Mouse (Mus musculus): ENCODE data around the gene Rassf5.
"Not testable (repeated sequence)": the region's sequence is repeated elsewhere in the genome, so short reads cannot be mapped to it uniquely, and the experiment has no call there.

Rassf5 gene

GRCm38 (mm10) chr1:131259632-131260308 lies 14.7 kb upstream of the Rassf5 start:
- no peak for DNase-seq (ENCODE audit: low read depth, low spot score)

DNA sequence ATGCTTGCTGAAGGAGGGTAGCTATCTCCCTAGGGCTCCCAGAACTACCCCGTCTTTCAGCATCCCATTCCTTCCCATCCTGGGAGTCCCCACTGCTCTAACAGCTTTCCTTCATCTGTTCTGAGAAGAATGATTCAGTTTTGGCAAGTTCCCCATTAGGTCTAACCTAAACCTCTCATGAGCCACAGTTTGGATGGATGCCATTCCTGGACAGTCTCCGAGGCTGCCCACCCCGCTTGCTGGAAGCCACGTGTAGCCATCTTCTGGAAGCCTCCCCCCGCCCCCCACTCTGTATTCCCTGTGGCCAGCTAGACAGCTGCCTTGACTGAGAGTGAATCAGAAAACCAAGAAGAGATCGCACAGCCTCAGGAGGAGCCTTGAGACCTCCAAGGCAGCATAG lies 12.2 kb upstream of the Rassf5 start:
- DNase-seq (ENCODE audit: low read depth, low spot score), result no peak

DNA sequence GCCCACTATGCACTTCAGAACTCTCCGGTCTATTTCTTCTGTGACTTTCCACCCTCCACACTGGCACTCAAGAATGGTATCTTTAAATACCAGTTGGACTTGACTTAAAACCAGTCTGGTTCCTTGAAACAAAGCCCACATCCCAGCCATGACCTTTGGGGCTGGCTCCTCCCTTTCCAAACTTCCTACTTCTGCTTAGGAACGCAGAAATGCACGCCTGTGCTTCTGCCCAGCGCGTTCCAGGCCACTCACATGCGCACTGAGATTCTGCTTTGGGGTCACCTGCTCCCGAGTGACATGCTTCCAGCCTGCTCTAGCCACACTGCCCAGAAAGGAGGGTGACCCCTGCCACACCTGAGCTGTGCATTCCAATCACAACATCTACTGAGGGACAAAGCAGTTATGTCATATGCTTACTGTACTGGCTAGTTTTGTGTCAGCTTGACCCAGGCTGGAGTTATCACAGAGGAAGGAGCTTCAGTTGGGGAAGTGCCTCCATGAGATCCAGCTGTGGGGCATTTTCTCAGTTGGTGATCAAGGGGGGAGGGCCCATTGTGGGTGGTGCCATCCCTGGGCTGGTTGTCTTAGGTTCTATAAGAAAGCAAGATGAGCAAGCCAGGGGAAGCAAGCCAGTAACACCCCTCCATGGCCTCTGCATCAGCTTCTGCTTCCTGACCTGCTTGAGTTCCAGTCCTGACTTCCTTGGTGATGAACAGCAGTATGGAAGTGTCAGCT lies 7.6 kb upstream of the Rassf5 start:
- not testable (repeated sequence) for DNase-seq (ENCODE audit: low read depth, low spot score)

DNA sequence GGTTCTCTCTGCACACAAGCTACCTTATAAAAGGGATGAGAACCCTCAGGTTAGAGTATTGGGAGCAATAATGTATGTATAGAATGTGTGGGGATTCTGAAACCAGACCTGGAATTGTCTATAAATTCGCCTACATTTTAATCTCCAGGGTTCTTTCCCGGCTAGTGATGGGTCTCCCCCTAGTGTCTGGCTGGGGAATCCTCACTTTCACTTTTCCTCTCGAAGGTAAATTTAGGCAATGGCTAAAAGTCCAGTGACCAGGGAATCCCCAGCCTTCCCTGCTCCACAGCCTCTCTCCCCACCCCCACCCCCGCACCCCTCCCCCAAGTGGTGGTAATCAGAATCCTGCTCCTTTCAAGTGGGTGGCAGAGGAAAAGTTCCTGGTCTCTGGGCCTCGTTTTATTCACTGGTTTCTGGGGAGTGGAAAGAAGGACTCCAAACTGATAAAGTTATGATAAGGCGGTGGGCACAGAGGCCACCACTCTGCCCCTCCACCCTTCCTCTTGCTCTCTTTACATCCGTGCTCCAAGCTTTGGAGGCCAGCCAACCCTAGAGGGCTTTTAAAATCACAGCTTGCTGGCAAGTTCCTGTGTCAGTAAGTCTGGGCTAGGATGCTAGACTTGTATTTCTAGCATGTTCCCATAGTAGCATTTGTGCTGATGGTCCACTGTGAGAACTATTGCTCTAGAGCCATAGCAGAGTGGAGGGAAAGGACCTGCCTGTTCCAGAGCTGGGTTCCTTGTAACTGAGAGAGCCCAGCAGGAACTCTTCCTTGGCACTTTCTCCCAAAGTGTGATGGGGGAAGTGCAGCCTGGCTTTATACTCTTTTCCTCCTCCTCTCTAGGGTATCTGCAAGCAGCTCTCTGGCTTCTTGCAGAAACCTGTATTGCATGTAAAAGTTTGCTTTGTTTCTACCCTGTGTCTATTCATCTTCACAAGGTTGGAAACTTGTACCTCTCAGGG lies 1.7 kb upstream of the Rassf5 start:
- peak; percentile 65 for DNase-seq (ENCODE audit: low read depth, low spot score)

GRCm38 (mm10) chr1:131245926-131246325 lies 868 bp upstream of the Rassf5 start:
- DNase-seq (ENCODE audit: low read depth, low spot score), result peak; percentile 72

DNA sequence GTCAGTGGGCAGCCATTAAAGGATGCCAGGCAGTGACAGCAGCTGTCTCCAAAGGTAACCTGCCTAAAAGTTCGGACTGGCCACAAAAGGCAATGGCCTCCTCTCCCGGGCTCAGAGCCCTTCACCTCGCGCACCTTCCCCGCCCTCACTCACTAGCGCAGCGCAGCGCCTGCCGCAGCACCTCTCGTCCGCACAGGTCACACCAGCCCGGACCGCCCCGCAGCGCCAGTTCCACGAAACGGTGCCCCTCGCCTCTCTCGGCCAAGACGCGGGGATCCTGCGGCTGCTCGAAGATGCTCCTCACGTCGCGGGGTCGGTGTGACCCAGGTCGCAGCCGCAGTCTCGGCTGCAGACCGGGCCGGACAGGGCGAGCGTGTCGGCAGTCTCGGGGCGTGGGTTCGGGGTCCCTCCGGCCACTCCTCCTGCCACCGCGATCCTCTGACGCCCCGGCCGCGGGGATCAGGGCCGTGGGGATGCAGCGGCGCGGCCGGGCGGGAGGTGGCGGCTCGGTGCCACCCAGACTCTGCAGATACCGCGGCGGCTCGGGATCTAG lies 446 bp downstream of the Rassf5 start:
- DNase-seq (ENCODE audit: low read depth, low spot score), result no peak

DNA sequence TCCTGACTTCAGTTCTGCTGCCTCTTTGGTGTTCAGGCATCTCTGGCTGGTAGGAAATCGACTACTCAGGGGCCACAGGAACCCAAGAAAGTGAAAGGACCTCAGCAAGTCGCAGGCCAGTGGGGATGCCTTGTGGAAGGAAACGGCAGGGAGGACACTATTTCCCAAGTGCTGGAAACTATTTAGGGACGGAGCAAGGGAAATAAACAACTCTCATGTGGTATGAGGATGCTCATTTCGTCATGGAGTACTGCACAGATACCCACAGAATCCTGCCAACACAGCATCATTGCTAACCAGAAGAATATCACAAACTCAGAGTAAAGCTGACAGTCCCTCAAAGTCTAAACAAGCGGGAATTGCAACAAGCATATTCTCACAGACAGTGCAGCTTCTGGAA lies 2.1 kb downstream of the Rassf5 start:
- DNase-seq (ENCODE audit: low read depth, low spot score), result no peak

- no peak for DNase-seq (ENCODE audit: low read depth, low spot score)
Measured at GRCm38 (mm10) chr1:131239576-131240193, 5.4 kb downstream of the Rassf5 start.

DNA sequence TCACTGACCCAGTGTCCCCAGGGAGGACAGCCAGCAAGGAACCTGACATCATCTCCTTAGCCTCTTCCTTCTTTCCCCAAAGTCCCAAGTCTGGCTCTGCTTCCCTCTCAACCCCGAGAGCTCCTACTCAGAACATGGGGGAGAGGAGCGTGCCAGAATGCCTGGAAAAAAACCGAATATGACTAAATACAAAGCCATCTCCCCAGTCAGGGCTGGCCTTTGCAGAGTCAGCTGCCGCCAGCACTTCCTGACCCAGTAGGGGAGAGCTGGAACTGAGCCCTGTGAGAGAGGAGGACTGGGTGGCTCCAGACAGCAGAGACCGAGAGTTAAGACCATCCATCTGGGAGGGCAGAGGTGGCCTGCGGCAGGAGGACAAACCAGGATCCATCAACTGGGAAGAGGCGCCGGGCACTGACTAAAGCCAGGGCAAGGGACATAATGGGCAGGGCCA lies 6.1 kb downstream of the Rassf5 start:
- DNase-seq (ENCODE audit: low read depth, low spot score), result no peak

- DNase-seq (ENCODE audit: low read depth, low spot score), result no peak
Measured at GRCm38 (mm10) chr1:131236077-131236476, 9.0 kb downstream of the Rassf5 start.

GRCm38 (mm10) chr1:131233527-131233926 lies 11.5 kb downstream of the Rassf5 start:
- no peak for DNase-seq (ENCODE audit: low read depth, low spot score)

DNA sequence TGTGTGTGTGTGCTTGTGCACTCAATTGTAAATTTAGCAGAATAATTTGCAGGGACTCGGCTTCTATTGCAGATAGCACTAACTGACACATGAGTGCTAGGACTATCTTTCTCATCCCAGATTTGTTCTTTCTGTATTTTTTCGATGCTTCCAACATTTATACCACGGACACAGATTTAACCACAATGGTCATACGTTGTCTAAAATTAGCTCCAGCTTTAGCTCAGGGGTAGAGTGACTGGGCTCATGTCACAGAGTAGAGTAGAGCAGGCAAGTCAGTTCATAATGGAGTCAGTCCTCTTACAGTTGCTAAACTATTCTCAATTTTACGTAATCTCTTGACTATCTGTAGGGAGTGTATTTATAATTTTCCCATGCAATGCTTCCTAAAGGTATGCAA lies 16.4 kb downstream of the Rassf5 start:
- no peak for DNase-seq (ENCODE audit: low read depth, low spot score)

- DNase-seq (ENCODE audit: low read depth, low spot score), result no peak
Measured at GRCm38 (mm10) chr1:131228225-131228624, 16.8 kb downstream of the Rassf5 start.

GRCm38 (mm10) chr1:131224848-131225471 lies 20.1 kb downstream of the Rassf5 start:
- DNase-seq (ENCODE audit: low read depth, low spot score), result no peak

GRCm38 (mm10) chr1:131223345-131223744 lies 21.7 kb downstream of the Rassf5 start:
- no peak for DNase-seq (ENCODE audit: low read depth, low spot score)

DNA sequence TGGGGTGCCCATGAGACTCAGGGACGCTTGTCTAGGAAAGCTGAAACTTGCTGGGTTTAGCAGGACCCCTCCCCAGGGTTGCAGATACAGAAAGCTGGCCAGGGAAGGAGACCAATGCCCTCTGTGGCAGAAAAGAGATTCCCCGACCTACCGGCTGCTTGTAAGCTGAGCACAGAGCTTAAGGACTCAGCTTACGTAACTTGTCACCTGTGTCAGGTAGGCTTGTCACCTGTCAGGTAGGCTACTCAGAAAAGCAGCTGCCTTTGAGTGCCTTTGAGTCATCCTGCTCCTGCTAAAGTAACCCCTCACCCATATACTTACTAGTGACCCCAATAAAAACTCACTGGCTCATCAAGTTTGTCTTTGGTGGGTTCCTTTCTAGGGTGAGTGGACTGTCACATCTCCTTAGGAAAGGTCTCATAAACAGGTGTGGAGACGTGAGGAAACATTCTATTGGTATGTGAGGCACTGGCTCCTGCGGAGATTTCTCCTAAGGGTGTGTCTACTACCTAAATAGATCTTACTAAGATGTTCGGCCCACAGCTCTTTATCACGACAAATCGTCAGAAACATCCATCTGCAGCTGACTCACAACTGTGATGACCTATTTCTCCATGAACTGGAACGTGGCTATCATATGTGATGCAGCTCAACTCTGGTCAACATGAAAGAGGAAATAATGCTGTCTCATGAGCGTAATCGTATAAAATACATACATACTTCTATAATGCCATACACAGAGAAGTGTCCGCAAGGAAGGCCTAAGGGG lies 23.1 kb downstream of the Rassf5 start:
- DNase-seq (ENCODE audit: low read depth, low spot score), result no peak

DNA sequence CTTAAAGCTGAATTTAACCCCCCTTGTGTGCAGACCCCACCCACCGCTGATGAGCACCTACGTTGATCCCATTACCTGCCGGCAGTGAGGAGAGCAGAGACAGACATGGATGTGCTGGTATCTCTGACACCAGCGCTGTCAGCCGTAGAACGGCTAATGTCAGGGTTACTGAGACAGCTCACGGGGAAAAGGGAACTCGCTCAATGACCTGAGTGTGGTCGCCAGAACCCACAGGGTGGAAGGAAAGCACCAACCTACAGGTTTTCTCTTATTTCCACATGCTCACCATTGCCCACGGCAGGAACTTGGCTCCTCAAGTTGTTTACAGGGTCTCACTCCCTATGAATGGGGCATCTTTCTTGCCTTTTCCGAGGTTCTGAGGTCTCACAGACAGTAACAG lies 26.1 kb downstream of the Rassf5 start:
- no peak for DNase-seq (ENCODE audit: low read depth, low spot score)

- DNase-seq (ENCODE audit: low read depth, low spot score), result no peak
Measured at GRCm38 (mm10) chr1:131213361-131213760, 31.7 kb downstream of the Rassf5 start.

DNA sequence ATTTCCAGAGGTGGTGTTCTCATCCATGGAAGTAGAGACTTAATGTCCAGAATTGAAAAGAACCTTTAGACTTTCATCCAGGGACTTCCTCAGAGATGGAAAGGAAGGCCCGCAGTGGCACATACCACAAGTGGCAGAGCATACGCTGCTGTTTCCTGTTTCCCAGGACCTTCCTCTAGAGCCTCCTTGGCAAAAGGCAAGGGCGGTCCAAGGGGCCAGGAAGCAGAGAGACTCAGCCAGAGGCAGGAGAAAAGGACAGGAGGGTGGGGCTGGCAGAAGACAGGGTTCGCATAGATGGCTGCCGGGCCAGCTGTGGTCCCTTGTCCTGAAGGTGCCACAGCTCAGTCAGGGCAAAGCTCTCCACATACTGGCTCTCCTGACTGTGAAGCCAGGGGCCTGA lies 32.1 kb downstream of the Rassf5 start:
- no peak for DNase-seq (ENCODE audit: low read depth, low spot score)

- DNase-seq (ENCODE audit: low read depth, low spot score), result no peak
Measured at GRCm38 (mm10) chr1:131211655-131212054, 33.4 kb downstream of the Rassf5 start.
